Mouse (Mus musculus) cerebellum, adult (tissue): Measurements from ENCODE around the gene Tcp11l2.

Experiments used
- ATAC-seq: cut with Nextera tagmentation; 2 replicates; pipeline ENCODE4 v1.9.2; 2017; ENCODE audit warnings: mild to moderate bottlenecking, moderate library complexity, mixed read lengths; ENCODE audit not compliant: insufficient number of reproducible peaks, low FRiP score, low TSS enrichment

Gene Tcp11l2

GRCm38 (mm10) chr10:84576395-84577070 is at the start of gene Tcp11l2:
Gene Tcp11l2 (plus strand): TSS chr10:84576626.
- peak; percentile 94 for ATAC-seq

- no peak for ATAC-seq
Measured at GRCm38 (mm10) chr10:84527070-84527469, 49.4 kb upstream of the Tcp11l2 start.

- no peak for ATAC-seq
Measured at GRCm38 (mm10) chr10:84527631-84528030, 48.8 kb upstream of the Tcp11l2 start.

- no peak for ATAC-seq
Measured at GRCm38 (mm10) chr10:84530388-84530787, 46.0 kb upstream of the Tcp11l2 start.

- ATAC-seq: no peak
Measured at GRCm38 (mm10) chr10:84531576-84531975, 44.9 kb upstream of the Tcp11l2 start.

GRCm38 (mm10) chr10:84532191-84532889 is 44.1 kb upstream of the Tcp11l2 start:
- ATAC-seq: no peak

GRCm38 (mm10) chr10:84532911-84533882 is 43.2 kb upstream of the Tcp11l2 start:
- ATAC-seq: peak; percentile 73

GRCm38 (mm10) chr10:84533912-84534671 is 42.3 kb upstream of the Tcp11l2 start, which contains the start of gene Ckap4:
Gene Ckap4 (minus strand): TSS chr10:84534062.
- ATAC-seq: peak; percentile 43

GRCm38 (mm10) chr10:84535458-84535857 is 41.0 kb upstream of the Tcp11l2 start:
- ATAC-seq: no peak

GRCm38 (mm10) chr10:84535859-84536258 is 40.6 kb upstream of the Tcp11l2 start:
- ATAC-seq: no peak

- no peak for ATAC-seq
Measured at GRCm38 (mm10) chr10:84539651-84540050, 36.8 kb upstream of the Tcp11l2 start.

- ATAC-seq: no peak
Measured at GRCm38 (mm10) chr10:84542802-84543658, 33.4 kb upstream of the Tcp11l2 start.

GRCm38 (mm10) chr10:84544841-84545610 is 31.4 kb upstream of the Tcp11l2 start:
- no peak for ATAC-seq

GRCm38 (mm10) chr10:84549146-84549919 is 27.1 kb upstream of the Tcp11l2 start:
- ATAC-seq: no peak

- ATAC-seq: no peak
Measured at GRCm38 (mm10) chr10:84549920-84550293, 26.5 kb upstream of the Tcp11l2 start.

- no peak for ATAC-seq
Measured at GRCm38 (mm10) chr10:84551846-84552245, 24.6 kb upstream of the Tcp11l2 start.

- no peak for ATAC-seq
Measured at GRCm38 (mm10) chr10:84552477-84552876, 23.9 kb upstream of the Tcp11l2 start.
